Mouse (Mus musculus) thymus, adult 2 months (tissue): ENCODE data around the gene Zfp467. TPM values are rescaled to one million over a fixed set of nuclear protein-coding genes. Genes with fewer than 3 reads are reported as not detected.

Experiments
- DNase-seq: peaks from one replicate; pipeline ENCODE4 v3.0.0; 2021
- H3K27ac ChIP-seq: fragments of 200-500 bp; 2 replicates; pipeline ENCODE4 v1.5.1; 2012; ENCODE audit warnings: low read length, control low read depth; ENCODE audit not compliant: control insufficient read depth, insufficient read depth
- H3K27me3 ChIP-seq: fragments of 200-500 bp; 2 replicates; pipeline ENCODE4 v1.6.1; 2012; ENCODE audit warnings: mild to moderate bottlenecking, low read length, moderate library complexity, mixed read lengths; ENCODE audit not compliant: control insufficient read depth, insufficient read depth
- H3K36me3 ChIP-seq: fragments of 200-500 bp; 2 replicates; pipeline ENCODE4 v1.6.1; 2012; ENCODE audit warnings: mild to moderate bottlenecking, low read length, moderate library complexity; ENCODE audit not compliant: control insufficient read depth, insufficient read depth
- H3K4me1 ChIP-seq: fragments of 200-500 bp; replicated peaks from 2 replicates; pipeline ENCODE4 v1.6.1; 2012; ENCODE audit warnings: low read length; ENCODE audit not compliant: control insufficient read depth, insufficient read depth
- H3K4me3 ChIP-seq: fragments of 200-500 bp; 2 replicates; pipeline ENCODE4 v1.5.1; 2012; ENCODE audit warnings: mild to moderate bottlenecking, low read length, control low read depth, moderate library complexity; ENCODE audit not compliant: control insufficient read depth, insufficient read depth
- CTCF ChIP-seq: fragments of 200-500 bp; IDR thresholded peaks from 2 replicates; pipeline ENCODE4 v1.5.1; 2012; ENCODE audit warnings: mild to moderate bottlenecking, control low read depth, low read length, moderate library complexity, borderline replicate concordance; ENCODE audit not compliant: control insufficient read depth, poor library complexity, insufficient read depth; ENCODE audit errors: extremely low read depth
- POLR2A ChIP-seq: fragments of 200-500 bp; IDR thresholded peaks from 2 replicates; pipeline ENCODE4 v1.6.1; 2012; ENCODE audit warnings: mild to moderate bottlenecking, low read length, control low read depth, moderate library complexity; ENCODE audit not compliant: control insufficient read depth, poor library complexity, insufficient read depth; ENCODE audit errors: extremely low read depth
- WGBS: fragments of 180-500 bp; shearing (Covaris S2); methylation state at CpG from one replicate; pipeline ENCODE4 v1.1.7; 2018; 5-methylcytosine and 5-hydroxymethylcytosine counted together
- polyA plus RNA-seq: library from polyadenylated mRNA; depleted of rRNA; stranded (reverse); fragments of >200 nt; gene quantifications from 2 replicates; pipeline ENCODE4 v1.2.3, GENCODE M21; 2012

The Zfp467 gene
- polyA plus RNA-seq, 1 experiment = 29.4 TPM

DNA sequence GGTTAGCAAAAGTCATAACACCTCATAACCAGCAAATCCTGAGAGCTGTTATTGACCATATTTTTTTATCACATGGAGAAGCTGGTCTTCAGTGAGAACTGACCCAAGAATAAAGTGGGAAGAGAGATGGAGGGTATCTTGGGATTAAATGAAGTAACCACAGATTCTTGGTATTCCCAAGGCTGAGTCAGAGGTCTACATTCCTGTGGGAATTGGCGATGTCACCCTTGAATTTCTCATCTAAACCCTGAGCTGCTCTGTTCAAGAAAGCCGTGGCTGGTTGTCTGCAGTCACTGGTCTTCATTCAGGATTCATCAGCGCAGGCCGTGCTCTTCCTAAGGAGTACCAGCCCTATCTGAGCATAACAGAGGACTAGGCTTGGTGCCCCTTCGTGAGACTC lies 18.7 kb downstream of the Zfp467 start:
- no peak for TF ChIP-seq POLR2A
- TF ChIP-seq CTCF = no peak
- Histone ChIP-seq H3K27ac (no peak overlapping the region), H3K36me3 (no peaks in the 10 kb centered on the region), H3K27me3 (no peaks in the 10 kb centered on the region), H3K4me1 (no peaks in the 10 kb centered on the region), H3K4me3 (no peak overlapping the region)
- WGBS = 98% methylated on average over 5 of the region's 5 CpGs
- no peak for DNase-seq

DNA sequence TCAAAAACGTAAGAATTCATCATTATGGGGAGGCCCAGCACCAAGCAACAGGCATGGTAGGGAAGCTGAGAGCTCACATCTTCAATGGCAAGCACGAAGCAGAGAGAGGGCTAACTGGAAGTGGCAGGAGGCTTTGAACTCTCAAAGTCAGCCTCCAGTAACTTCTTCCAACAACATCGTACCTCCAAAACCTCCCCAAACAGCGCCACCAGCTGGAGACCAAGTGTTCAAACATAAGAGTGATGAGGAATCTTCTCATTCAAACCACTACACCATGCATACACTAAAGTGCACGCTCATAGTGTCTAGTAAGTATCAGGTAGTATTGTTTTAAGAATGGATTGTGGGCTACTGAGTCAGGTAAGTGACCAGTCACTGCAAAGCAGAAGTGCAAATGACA lies 21.6 kb downstream of the Zfp467 start:
- 82% methylated on average over 5 of the region's 5 CpGs for WGBS
- H3K36me3 ChIP-seq = no peaks in the 10 kb centered on the region

DNA sequence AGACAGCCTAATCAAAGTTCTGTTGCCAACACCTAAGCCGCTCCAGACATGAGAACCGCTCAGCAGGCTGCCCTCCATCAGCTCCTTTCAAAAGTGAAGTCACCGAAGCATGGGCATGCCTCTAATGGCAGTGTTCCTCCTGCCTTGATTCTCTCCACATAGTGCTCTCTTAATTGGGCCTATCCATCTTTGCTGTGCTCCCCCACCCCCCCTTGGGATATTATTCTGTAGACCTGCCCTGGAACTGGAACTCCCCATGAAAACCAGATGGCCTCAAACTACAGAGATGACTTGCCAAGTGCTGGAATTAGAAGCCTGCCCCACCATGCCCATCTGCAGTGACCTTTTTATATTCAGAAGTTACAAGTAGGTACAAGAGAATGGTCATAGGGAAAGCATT lies 22.3 kb downstream of the Zfp467 start:
- Histone ChIP-seq H3K27ac (no peak overlapping the region), H3K36me3 (no peaks in the 10 kb centered on the region), H3K4me3 (no peak overlapping the region), H3K4me1 (peaks cover 5% of the 10 kb centered on the region), H3K27me3 (no peaks in the 10 kb centered on the region)
- 93% methylated on average over 3 of the region's 3 CpGs for WGBS
- TF ChIP-seq POLR2A (no peak), CTCF (no peak)
- DNase-seq = no peak

More for the DNA sequence above, 21.6 kb downstream of the Zfp467 start:
- Histone ChIP-seq H3K4me3 (no peak overlapping the region), H3K27me3 (no peaks in the 10 kb centered on the region), H3K27ac (no peak overlapping the region), H3K4me1 (peaks cover 5% of the 10 kb centered on the region)
- TF ChIP-seq POLR2A = no peak
- no peak for TF ChIP-seq CTCF
- DNase-seq = no peak

GRCm38 (mm10) chr6:48420647-48421046 lies 25.0 kb downstream of the Zfp467 start:
- no peaks in the 10 kb centered on the region for H3K27me3 ChIP-seq
- H3K36me3 ChIP-seq = peaks cover 11% of the 10 kb centered on the region
- no peak overlapping the region for H3K27ac ChIP-seq
- no peak for TF ChIP-seq CTCF
- TF ChIP-seq POLR2A = no peak
- H3K4me3 ChIP-seq = no peak overlapping the region
- peaks cover 5% of the 10 kb centered on the region for H3K4me1 ChIP-seq
- no peak for DNase-seq
- 5% methylated on average over 2 of the region's 2 CpGs for WGBS

- no peak overlapping the region for H3K27ac ChIP-seq
- 80% methylated on average over 2 of the region's 2 CpGs for WGBS
- no peak for TF ChIP-seq CTCF
- no peak for TF ChIP-seq POLR2A
- peaks cover 5% of the 10 kb centered on the region for H3K4me1 ChIP-seq
- no peak overlapping the region for H3K4me3 ChIP-seq
- no peak for DNase-seq
- H3K27me3 ChIP-seq = no peaks in the 10 kb centered on the region
- peaks cover 46% of the 10 kb centered on the region for H3K36me3 ChIP-seq
These were observed 29.1 kb downstream of the Zfp467 start for GRCm38 (mm10) chr6:48416486-48416885.

DNA sequence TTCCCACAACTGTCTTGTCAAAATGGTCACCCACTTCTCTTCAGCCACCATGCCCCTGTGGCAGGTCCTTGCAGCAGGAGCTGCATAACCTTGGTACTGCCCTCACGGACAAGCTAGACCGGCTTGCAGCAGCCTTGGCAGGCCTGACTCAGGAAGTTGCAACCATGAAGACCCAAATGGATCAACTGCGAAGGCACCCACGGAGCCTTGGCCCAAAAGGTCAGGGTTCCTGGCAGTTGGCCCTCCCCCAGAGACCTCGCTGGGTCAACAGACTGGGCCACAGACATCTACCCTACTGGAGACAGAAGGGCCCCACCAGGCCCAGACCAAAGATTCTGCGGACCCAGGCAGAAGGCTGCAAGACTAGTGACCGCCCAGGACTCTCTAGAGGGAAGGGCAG lies 30.0 kb downstream of the Zfp467 start:
- Histone ChIP-seq H3K27me3 (no peaks in the 10 kb centered on the region), H3K27ac (no peak overlapping the region), H3K4me1 (peaks cover 4% of the 10 kb centered on the region), H3K36me3 (peaks cover 52% of the 10 kb centered on the region), H3K4me3 (no peak overlapping the region)
- no peak for TF ChIP-seq POLR2A
- no peak for TF ChIP-seq CTCF
- 97% methylated on average over 7 of the region's 7 CpGs for WGBS
- DNase-seq = no peak

DNA sequence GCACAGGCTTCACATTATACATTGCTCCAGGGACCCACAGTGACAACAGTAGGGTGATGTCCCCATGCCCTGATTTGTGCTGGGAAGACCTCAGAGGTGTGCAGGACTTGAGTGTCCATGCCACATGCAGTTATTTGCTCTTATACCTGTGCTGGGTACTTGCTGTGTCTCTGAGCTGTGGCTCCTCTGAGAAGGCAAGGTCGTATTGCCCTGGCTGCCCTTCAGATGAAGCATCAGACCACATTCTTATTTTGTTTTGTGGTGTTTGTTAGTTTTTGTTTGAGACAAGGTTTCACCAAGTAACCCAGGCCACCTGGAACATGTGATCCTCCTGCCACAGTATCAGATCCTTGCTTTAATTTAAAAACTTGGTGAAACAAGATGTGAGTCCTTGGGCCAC lies 30.7 kb downstream of the Zfp467 start:
- Histone ChIP-seq H3K27ac (no peak overlapping the region), H3K4me3 (no peak overlapping the region), H3K4me1 (no peaks in the 10 kb centered on the region), H3K27me3 (no peaks in the 10 kb centered on the region), H3K36me3 (peaks cover 60% of the 10 kb centered on the region)
- WGBS = 100% methylated on average over 1 of the region's 1 CpGs
- TF ChIP-seq POLR2A (no peak), CTCF (no peak)
- no peak for DNase-seq
